Comparison of ENCODE assay signal across 26 mouse cellular contexts in the genomic region with DNA sequence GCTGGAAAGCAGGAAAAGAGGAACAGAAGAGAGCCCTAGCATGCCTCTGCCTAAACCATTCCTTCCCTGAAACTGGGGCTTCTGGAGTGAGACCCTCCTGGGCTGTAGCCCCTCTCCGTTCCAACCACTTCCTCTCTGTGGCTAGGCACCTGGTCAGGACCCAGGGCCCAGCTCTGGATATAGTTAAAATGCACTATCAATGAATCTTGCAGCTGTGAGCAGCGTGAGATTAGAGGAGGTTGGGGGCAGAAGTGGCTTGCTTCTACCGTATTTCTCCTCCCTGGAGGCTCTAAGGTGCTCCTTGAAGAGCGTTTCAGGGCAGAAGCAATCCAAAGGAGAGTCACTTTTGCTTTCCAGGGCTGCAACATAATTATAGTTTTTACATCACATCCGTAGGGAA. TPM values are rescaled to one million over a fixed set of nuclear protein-coding genes. Genes with fewer than 3 reads are reported as not detected.
A peak's percentile ranks its signal among the peaks of the same experiment; 100 is the strongest.
DNase-seq lines count a peak whose midpoint lies in the region; ATAC-seq lines count a peak whose summit lies in the region.
"Had no signal": no experiment of that assay in that cellular context is flagged by ENCODE, and none has a peak within 500 bp of the region (broad histone marks: within the 10 kb centered on the region; RNA-seq: fewer than 3 reads in every experiment).

No protein-coding gene starts in this region.

- no peak overlapping the region for H3K27ac ChIP-seq in forebrain, embryonic 16.5 days (ENCODE audit: low read length)
- H3K27ac ChIP-seq: embryonic facial prominence, embryonic 13.5 days; forebrain, embryonic 12.5 days; hindbrain, embryonic 12.5 days; hindbrain, postnatal 0 days had no signal

- 80% methylated on average over 5 of the region's 5 CpGs for WGBS in forebrain, embryonic 16.5 days

- H3K4me2 ChIP-seq in forebrain, embryonic 16.5 days (ENCODE audit: low read length) = no peak overlapping the region
- H3K4me2 ChIP-seq: embryonic facial prominence, embryonic 13.5 days; forebrain, embryonic 12.5 days; heart, embryonic 12.5 days; hindbrain, embryonic 12.5 days had no signal

- no peaks in the 10 kb centered on the region for H3K27me3 ChIP-seq in forebrain, embryonic 16.5 days (replicated peaks; ENCODE audit: control insufficient read depth, insufficient read depth, low read length)
- H3K27me3 ChIP-seq: embryonic facial prominence, embryonic 13.5 days; hindbrain, embryonic 12.5 days had no signal

- no peak overlapping the region for H3K4me3 ChIP-seq in forebrain, embryonic 16.5 days (replicated peaks; ENCODE audit: low read length)
- H3K4me3 ChIP-seq: embryonic facial prominence, embryonic 13.5 days; forebrain, embryonic 12.5 days; heart, embryonic 12.5 days; hindbrain, embryonic 12.5 days had no signal

- no peaks in the 10 kb centered on the region for H3K4me1 ChIP-seq in forebrain, embryonic 16.5 days (replicated peaks; ENCODE audit: control insufficient read depth, insufficient read depth, low read length)

- H3K9ac ChIP-seq in forebrain, embryonic 16.5 days (replicated peaks; ENCODE audit: low read depth, low read length) = no peak overlapping the region
- H3K9ac ChIP-seq: embryonic facial prominence, embryonic 13.5 days; forebrain, embryonic 12.5 days; forebrain, postnatal 0 days; heart, embryonic 12.5 days; hindbrain, embryonic 12.5 days had no signal

- H3K9me3 ChIP-seq in forebrain, embryonic 16.5 days (ENCODE audit: control insufficient read depth, low read length) = no peaks in the 10 kb centered on the region
- H3K9me3 ChIP-seq: embryonic facial prominence, embryonic 13.5 days; forebrain, embryonic 12.5 days; G1E; heart, embryonic 12.5 days; hindbrain, embryonic 12.5 days had no signal

- H3K36me3 ChIP-seq in forebrain, embryonic 16.5 days (ENCODE audit: control insufficient read depth, insufficient read depth) = no peaks in the 10 kb centered on the region
- H3K36me3 ChIP-seq: embryonic facial prominence, embryonic 13.5 days; forebrain, embryonic 12.5 days; G1E; heart, embryonic 12.5 days; hindbrain, embryonic 12.5 days had no signal

- DNase-seq in thymus, postnatal 10 days (ENCODE audit: low spot score in 2 of 2) = peak; percentile 69 to 73
- DNase-seq in thymus, postnatal 4 days = peak; percentile 67
- no peak for DNase-seq in right cerebral cortex, postnatal 25 days
- DNase-seq in cerebellum, postnatal 36 days = no peak
- DNase-seq: adrenal gland, adult 8-10 months; adrenal gland, postnatal 36 days; B cell, adult 2 months; cerebellum, adult 2 months; cerebellum, postnatal 10 days; forebrain, postnatal 0 days; gastrocnemius, postnatal 36 days; heart, postnatal 36 days had no signal

- peak; percentile 43 for ATAC-seq in common myeloid progenitor, adult 5-6 weeks (replicated peaks; ENCODE audit: low read depth, poor library complexity, severe bottlenecking)
- peak; percentile 29 to 33; a peak in 3 of 4 replicates for ATAC-seq in hematopoietic stem cell, adult 5-6 weeks (replicated peaks in 1 of 2; ENCODE audit: insufficient read depth in 1 of 2, low FRiP score in 2 of 2, low TSS enrichment in 1 of 2, low read depth in 1 of 2, poor library complexity in 2 of 2, severe bottlenecking in 2 of 2)
- no peak for ATAC-seq in forebrain, embryonic 16.5 days
- ATAC-seq: CD4-positive, CD25-positive, alpha-beta regulatory T cell, adult 4 months; forebrain, postnatal 0 days; hindbrain, postnatal 0 days had no signal

RNA-seq across cellular contexts. Expression of gene Rorc, which starts 9.7 kb away (rescaled TPM):
- not detected in 2 replicates for total RNA-seq in common myeloid progenitor, adult 5-6 weeks (2017)
- total RNA-seq in hematopoietic stem cell, adult 5-6 weeks (2017) = 0.35 and 2.1 TPM in 2 replicates
- 0.37 and 0.54 TPM in 2 replicates for polyA plus RNA-seq in forebrain, embryonic 16.5 days (2015; fragmentation: Nextera tagmentation; extraction: Ambion mirVana)
- total RNA-seq: G1E had no signal
- polyA plus RNA-seq: G1E had no signal

RNA-seq across cellular contexts. Expression of gene Lingo4, which starts 16.0 kb away (rescaled TPM):
- not detected in 2 replicates for total RNA-seq in common myeloid progenitor, adult 5-6 weeks (2017)
- total RNA-seq in hematopoietic stem cell, adult 5-6 weeks (2017) = not detected in 2 replicates
- polyA plus RNA-seq in forebrain, embryonic 16.5 days (2015; fragmentation: Nextera tagmentation; extraction: Ambion mirVana) = 1.1 and 1.2 TPM in 2 replicates
- polyA plus RNA-seq: G1E; heart, embryonic 12.5 days had no signal

RNA-seq across cellular contexts. Expression of gene C2cd4d, which starts 20.1 kb away (rescaled TPM):
- total RNA-seq in common myeloid progenitor, adult 5-6 weeks (2017) = not detected in 2 replicates
- total RNA-seq in hematopoietic stem cell, adult 5-6 weeks (2017) = not detected in 2 replicates
- 1.1 and 1.3 TPM in 2 replicates for polyA plus RNA-seq in forebrain, embryonic 16.5 days (2015; fragmentation: Nextera tagmentation; extraction: Ambion mirVana)
- total RNA-seq: gastrocnemius, adult 8-10 months had no signal
- polyA plus RNA-seq: CD4-positive, CD25-positive, alpha-beta regulatory T cell, adult 4 months; G1E had no signal

RNA-seq across cellular contexts. Expression of gene Tdrkh, which starts 30.8 kb away (rescaled TPM):
- total RNA-seq in common myeloid progenitor, adult 5-6 weeks (2017) = 10.8 and 14.7 TPM in 2 replicates
- 7.8 and 9.5 TPM in 2 replicates for total RNA-seq in hematopoietic stem cell, adult 5-6 weeks (2017)
- 67.0 and 75.3 TPM in 2 replicates for polyA plus RNA-seq in forebrain, embryonic 16.5 days (2015; fragmentation: Nextera tagmentation; extraction: Ambion mirVana)
- polyA plus RNA-seq: G1E had no signal

RNA-seq across cellular contexts. Expression of gene Them5, which starts 40.4 kb away (rescaled TPM):
- not detected in 2 replicates for total RNA-seq in common myeloid progenitor, adult 5-6 weeks (2017)
- total RNA-seq in hematopoietic stem cell, adult 5-6 weeks (2017) = not detected in 2 replicates
- polyA plus RNA-seq in forebrain, embryonic 16.5 days (2015; fragmentation: Nextera tagmentation; extraction: Ambion mirVana) = 0.33 and 0.65 TPM in 2 replicates
- total RNA-seq: adrenal gland, adult 8-10 months; adrenal gland, postnatal 36 days; forebrain, postnatal 0 days; gastrocnemius, adult 8-10 months; gastrocnemius, postnatal 36 days; heart, adult 8-10 months; heart, postnatal 36 days; hindbrain, postnatal 0 days had no signal
- polyA plus RNA-seq: CD4-positive, CD25-positive, alpha-beta regulatory T cell, adult 4 months; cerebellum, adult 2 months; forebrain, postnatal 0 days; G1E; heart, embryonic 12.5 days; heart, postnatal 0 days; hindbrain, embryonic 12.5 days; intestine, embryonic 14.5 days had no signal

Comparison
In these comparisons a context has a peak if more than half of its experiments do, and no peak if none do; other contexts are left out.
1. DNase-seq: peak in thymus, postnatal 10 days (2 of 2) and thymus, postnatal 4 days (single experiment); none in right cerebral cortex, postnatal 25 days (single experiment) and cerebellum, postnatal 36 days (0 of 2).